Mouse (Mus musculus) gastrocnemius, postnatal 36 days (tissue): Measurements from ENCODE around the gene Tnxb. TPM values are rescaled to one million over a fixed set of nuclear protein-coding genes. Genes with fewer than 3 reads are reported as not detected.
"Not testable (repeated sequence)": the region's sequence is repeated elsewhere in the genome, so short reads cannot be mapped to it uniquely, and the experiment has no call there.

Source experiments
- DNase-seq, 2 experiments: peaks; one replicate each; pipeline ENCODE4 v3.0.0; 2022
- intact Hi-C: fragments of 180-260 bp; cut with DNase I; formaldehyde crosslinking; loops from one replicate; pipeline ENCODE4 v1.15.1; 2025
- total RNA-seq, 2 experiments: library from RNA; stranded (reverse); gene quantifications; 2 replicates each; pipeline ENCODE4 v1.2.3; 2021

The Tnxb gene
- total RNA-seq, 2 experiments from 2014 or later: 33.8 to 37.0 TPM

GRCm38 (mm10) chr17:34680621-34681020, 10.3 kb downstream of the Tnxb start:
- intact Hi-C loops: no loop called here
- no peak for DNase-seq

DNA sequence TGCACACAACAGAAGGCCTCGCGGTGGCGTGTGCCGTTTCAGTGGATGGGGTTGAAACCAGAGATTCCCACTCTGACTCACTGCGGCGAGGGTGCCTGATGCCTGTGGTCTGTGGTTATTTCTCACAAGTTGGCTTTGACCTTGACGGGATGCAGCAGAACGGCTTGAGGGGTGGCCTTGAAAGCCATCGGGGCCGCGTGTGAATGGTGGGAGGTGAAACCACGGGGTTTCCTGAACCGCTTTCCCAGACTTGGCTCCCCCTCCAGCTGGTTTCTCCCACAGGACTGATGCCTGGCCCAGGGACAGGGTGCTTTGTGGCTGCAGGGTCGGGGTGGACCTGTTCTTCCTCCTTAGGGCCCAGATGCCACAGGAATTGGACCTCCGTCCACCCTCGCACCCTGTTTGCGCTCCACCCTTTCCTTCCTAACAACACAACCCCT, 10.8 kb downstream of the Tnxb start:
- DNase-seq: no peak
- intact Hi-C loops: no loop called here

DNA sequence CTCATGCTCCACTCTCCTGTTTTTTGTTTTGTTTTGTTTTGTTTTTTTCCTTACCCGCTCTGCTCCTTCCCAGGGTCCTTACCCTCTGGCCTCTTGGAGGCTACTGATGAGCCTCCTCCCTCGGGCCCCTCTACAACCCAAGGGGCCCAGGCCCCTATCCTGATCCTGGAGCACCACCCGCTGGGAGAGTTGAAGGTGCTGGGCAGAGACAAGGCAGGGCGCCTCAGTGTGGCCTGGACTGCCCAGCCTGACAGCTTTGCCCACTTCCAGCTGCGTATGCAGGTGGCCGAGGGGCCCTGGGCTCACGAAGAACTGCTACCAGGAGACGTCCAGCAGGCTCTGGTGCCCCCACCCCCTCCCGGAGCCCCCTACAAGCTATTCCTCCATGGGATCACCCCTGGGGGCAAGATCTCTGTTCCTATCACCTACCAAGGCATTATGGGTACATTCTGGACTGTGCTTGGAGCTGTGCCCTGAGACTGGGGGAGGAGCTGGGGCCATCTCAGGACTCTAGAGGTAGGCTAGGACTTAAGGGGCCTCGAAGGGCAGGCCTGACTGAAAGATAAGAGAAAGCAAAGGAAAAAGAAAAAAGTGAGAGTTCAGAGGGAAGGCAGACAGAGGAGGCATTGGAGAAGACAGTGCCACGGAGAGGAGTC, 11.7 kb downstream of the Tnxb start:
- no peak for DNase-seq
- intact Hi-C loops: no loop called here

DNA sequence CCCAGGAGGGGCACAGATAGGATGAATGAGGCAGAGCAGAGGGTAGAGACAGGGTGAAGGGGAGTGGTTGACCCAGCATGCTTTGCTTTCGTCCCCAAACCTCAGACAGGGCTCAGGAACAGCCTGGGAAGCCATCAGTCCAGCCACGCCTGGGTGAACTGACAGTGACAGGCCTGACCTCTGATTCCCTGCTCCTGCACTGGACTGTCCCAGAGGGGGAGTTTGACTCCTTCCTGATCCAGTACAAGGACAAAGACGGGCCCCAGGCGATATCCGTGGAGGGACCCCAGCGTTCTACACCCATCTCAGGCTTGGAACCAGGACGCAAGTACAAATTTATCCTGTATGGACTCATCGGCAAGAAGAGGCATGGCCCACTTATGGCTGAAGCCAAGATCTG, 12.8 kb downstream of the Tnxb start:
- intact Hi-C loops: no loop called here
- DNase-seq: no peak

GRCm38 (mm10) chr17:34683686-34684220, 13.4 kb downstream of the Tnxb start:
- intact Hi-C loops: no loop called here
- no peak for DNase-seq

GRCm38 (mm10) chr17:34684253-34684893, 14.0 kb downstream of the Tnxb start:
- DNase-seq: no peak
- intact Hi-C loops: no loop called here

GRCm38 (mm10) chr17:34685120-34686110, 15.1 kb downstream of the Tnxb start:
- peak; percentile 66 to 75 for DNase-seq
- intact Hi-C loops: no loop called here

DNA sequence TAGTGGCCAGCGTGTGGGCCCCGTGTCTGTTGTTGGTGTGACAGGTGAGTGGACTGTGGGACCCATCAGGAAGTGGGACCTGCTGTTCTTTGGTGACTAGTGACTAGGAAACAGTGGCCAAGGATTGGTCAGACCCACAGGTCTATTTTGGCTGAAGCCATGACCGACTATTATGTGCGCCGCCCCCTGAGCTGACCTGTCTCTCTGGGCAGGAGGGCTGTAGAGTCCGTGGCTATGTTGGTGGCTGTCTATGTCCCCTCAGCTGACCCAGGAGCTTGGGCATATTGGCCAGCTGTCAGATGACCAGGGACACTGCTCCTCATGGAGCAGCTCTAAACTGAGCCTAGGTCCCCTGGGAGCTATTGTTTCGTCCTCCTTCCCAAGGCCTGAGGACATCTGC, 18.6 kb downstream of the Tnxb start:
- DNase-seq: no peak
- intact Hi-C loops: no loop called here

DNA sequence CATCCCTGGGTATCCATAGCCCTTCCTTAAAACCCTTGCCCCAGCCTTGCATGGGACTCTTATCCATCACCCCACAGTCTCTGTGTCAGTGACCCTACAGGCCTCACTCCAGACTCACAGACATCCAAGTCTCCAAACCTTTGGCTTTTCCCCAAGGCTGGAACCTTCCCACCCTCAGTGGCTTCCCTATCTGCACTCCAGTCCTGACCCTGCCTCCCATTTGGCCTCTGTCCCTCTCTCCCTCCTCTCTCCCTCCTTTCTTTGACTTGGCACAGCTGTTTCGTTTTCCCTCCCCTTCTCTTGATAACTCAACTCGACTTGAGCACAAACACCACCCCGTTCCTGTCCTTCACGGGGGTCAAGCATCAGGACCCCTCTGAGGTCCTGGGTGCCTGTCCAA, 20.1 kb downstream of the Tnxb start:
- intact Hi-C loops: no loop called here
- peak in 1 of 2 experiments; percentile 70 for DNase-seq

- DNase-seq: peak; percentile 88 to 91
- intact Hi-C loops: no loop called here
Measured at GRCm38 (mm10) chr17:34692906-34693305, 22.6 kb downstream of the Tnxb start.

DNA sequence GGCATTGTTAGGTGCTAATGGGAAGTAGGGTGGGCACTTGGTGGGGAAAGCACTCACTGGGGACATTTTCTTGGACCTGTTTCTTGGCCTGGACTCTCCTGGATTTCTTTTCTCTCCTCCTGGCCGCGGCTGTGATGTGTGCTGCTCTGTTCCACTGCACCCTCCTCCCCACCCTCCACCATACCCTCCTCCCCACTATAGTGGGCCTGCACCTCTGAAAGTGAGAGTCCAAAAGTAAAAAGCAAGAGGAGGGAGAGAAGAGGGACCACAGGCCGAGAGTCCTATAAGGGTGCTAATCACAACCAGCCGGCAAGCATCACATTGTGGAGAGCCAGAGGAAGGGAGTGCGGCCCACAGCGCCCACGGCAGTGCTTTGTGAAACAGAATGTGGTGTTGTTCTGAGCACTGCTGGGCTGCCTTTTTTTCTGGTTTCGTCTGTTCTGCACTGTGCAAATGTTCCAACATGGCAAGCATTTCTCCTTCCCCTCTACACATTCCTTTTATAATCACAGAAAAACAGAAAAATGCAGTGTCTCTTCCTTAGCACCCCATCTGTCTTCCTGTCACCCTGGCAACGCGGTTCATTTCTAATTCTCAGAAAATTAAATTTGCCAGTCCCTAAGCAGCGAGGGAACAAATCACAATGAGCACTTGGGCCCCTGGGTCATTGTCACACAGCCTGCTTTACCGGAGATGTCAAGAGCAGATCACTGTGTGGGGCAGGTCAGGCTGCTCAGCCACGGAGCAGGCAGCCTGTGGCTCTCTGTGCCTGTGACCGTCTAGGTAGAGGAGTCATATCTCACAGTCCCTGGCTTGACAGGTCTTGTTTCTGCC, 29.5 kb downstream of the Tnxb start:
- intact Hi-C loops: no loop called here
- DNase-seq: no peak

- intact Hi-C loops: no loop called here
- DNase-seq: no peak
Measured at GRCm38 (mm10) chr17:34700671-34701071, 30.3 kb downstream of the Tnxb start.

DNA sequence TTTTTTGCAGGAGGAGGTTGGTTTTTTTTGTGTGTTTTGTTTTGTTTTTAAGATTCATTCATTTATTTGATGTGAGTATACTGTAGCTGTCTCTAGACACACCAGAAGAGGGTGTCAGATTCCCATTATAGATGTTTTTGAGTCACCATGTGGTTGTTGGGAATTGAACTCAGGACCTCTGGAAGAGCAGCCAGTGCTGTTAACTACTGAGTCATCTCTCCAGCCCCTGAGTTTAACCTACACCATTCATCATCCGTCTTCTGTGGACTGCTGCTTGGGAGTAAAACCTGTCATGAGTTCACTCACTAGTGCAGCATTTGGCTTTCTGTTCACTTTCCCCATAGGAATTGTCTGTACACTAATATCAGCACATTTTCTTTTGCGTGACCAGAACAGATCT, 36.1 kb downstream of the Tnxb start:
- intact Hi-C loops, DNase-seq: not testable (repeated sequence)

- peak; percentile 45 to 53 for DNase-seq
- intact Hi-C loops: loop anchor here (2.0 kb wide), 1 partner anchor 60 kb away; no protein-coding TSS in a partner anchor
Measured at GRCm38 (mm10) chr17:34712951-34713350, 42.6 kb downstream of the Tnxb start.

DNA sequence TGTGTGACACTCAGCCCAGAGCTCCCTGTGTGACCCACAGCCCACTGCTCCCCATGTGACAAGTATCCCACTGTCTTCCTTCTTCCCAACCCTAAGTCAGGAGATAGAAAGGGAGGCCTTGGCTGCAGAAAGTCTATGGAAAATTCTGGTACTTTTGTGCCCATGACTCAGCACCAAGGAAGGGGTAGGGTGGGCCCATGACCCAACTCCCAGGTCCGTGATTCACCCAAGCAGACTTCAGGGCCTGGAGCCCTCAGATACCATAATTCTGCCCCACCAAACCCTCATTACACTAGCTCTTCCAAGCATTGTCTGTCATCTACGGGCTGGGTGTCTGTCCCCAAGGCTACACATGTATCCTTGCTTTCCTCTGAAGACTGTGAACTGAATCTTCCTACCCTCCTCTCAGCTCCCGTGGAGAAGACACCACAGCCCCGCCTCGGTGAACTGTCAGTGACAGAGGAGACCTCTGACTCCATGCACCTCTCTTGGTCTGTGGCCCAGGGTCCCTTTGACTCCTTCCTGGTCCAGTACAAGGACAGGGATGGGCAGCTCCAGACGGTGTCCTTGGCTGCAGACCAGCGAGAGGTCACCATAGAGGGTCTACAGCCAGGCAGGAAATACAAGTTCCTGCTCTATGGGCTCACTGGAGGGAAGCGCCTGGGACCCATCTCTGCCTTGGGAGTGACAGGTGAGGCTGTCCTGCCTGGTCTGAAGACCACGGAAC, 44.0 kb downstream of the Tnxb start:
- intact Hi-C loops, DNase-seq: not testable (repeated sequence)

DNA sequence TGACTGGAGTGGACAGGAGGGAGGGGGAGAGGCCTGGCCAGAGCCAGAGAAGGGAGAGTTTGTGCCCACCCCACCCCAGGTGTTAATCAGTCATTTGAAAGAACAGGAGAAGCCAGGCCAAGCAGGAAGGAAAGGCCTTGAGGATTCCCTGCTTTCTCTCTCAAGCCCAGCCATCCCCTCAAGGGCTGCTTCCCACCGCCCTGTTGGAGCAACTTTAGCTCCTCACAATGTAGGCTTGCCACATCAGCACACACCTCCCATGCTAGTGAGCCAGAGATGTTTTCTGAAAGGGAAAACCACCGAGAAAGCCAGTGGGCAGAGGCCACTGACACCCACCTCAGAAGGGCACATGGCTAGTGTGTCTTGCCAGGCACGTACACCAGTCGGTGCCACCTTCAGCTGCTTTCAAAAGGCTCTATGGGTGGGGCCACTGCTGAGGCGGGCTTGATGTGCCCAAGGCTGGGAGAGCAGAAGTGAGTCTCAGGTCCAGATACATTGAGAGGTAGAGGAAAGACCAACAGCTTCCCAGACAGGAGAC, 44.6 kb downstream of the Tnxb start:
- DNase-seq, intact Hi-C loops: not testable (repeated sequence)

- intact Hi-C loops, DNase-seq: not testable (repeated sequence)
Measured at GRCm38 (mm10) chr17:34715451-34715850, 45.1 kb downstream of the Tnxb start.

GRCm38 (mm10) chr17:34716247-34716646, 45.9 kb downstream of the Tnxb start:
- intact Hi-C loops: no loop called here

GRCm38 (mm10) chr17:34717401-34717800, 47.1 kb downstream of the Tnxb start:
- intact Hi-C loops: no loop called here
- DNase-seq: no peak

More at GRCm38 (mm10) chr17:34716247-34716646, 45.9 kb downstream of the Tnxb start:
- no peak for DNase-seq
